ENCODE assay signal across 8 mouse cellular contexts in the genomic region with DNA sequence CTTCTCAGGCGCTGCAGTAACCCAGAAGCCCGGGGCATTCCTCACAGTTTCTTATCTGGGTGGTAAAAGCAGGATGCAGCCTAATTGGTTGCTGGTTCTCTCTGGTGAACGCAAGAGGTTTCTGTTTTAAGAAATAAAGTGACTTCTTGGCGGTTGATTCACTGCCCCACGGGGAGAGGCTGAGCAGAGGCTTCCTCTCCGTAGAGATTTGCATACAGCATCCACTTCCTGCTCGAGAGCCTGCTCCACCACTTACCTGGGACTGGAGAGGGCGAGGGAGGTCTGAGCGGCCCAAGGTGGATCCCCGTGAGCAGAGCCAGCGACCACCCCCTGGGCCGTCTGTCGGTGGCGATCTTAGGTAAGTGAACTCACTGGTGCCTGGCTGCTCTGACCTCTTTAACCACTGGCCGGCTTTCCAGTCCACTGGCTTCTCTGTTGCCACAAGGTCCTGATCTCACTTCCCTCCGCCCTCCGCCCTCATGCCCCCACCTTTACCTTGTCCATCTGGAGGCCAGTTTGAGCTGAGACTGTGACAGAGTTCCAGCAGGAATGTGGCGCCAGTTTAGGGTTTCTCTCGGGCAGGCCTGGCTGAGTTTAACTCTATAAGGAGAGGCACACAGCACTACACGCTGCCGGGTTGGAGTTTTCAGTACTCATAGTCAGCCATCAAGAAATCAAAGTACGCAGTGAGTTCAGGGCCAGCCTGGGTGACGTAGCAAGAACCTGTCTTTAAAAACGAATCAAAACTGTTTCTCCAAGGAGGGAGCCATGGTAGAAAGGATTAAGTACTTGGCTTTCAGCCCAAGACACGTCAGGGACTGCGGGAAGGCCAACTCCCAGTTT. TPM values are rescaled to one million over a fixed set of nuclear protein-coding genes. Genes with fewer than 3 reads are reported as not detected.
DNase-seq lines count a peak whose midpoint lies in the region; ATAC-seq and TF ChIP-seq lines count a peak whose summit lies in the region.

No protein-coding gene starts in this region.

- H3K4me2 ChIP-seq in midbrain, embryonic 11.5 days, result peak overlapping the region; percentile 33

- H3K36me3 ChIP-seq in E14TG2a.4 (ENCODE audit: insufficient read depth, low read length), result no peaks in the 10 kb centered on the region
- no peaks in the 10 kb centered on the region for H3K36me3 ChIP-seq in forebrain, embryonic 10.5 days (replicated peaks)
- H3K36me3 ChIP-seq in limb, embryonic 10.5 days, result no peaks in the 10 kb centered on the region
- H3K36me3 ChIP-seq in midbrain, embryonic 11.5 days (ENCODE audit: control insufficient read depth, insufficient read depth, low read length), result no peaks in the 10 kb centered on the region

- no peak for TF ChIP-seq CTCF in E14TG2a.4 (conservative IDR thresholded peaks at IDR 0.05; ENCODE audit: low read length)

- 10% methylated on average over 26 of the region's 26 CpGs for WGBS in forebrain, embryonic 10.5 days
- WGBS in limb, embryonic 10.5 days, result 5% methylated on average over 26 of the region's 26 CpGs
- 11% methylated on average over 26 of the region's 26 CpGs for WGBS in midbrain, embryonic 11.5 days

- peak overlapping the region; percentile 93 for H3K27ac ChIP-seq in brown adipose tissue, adult 24 weeks (replicated peaks; ENCODE audit: low read depth, low read length)
- H3K27ac ChIP-seq in forebrain, embryonic 10.5 days, result peak overlapping the region; percentile 80
- H3K27ac ChIP-seq in limb, embryonic 10.5 days, result peak overlapping the region; percentile 88
- H3K27ac ChIP-seq in midbrain, embryonic 11.5 days (ENCODE audit: low read depth, low read length), result no peak overlapping the region

- ATAC-seq in midbrain, embryonic 11.5 days (ENCODE audit: low FRiP score), result peak; percentile 48

- 0 out of 2 replicates have a peak, but pooled peaks cover 2% of the 10 kb centered on the region for H3K27me3 ChIP-seq in E14TG2a.4 (ENCODE audit: insufficient read depth, low read length)
- no peaks in the 10 kb centered on the region for H3K27me3 ChIP-seq in forebrain, embryonic 10.5 days (ENCODE audit: poor library complexity, severe bottlenecking)
- no peaks in the 10 kb centered on the region for H3K27me3 ChIP-seq in limb, embryonic 10.5 days (ENCODE audit: low read depth, poor library complexity, severe bottlenecking)
- no peaks in the 10 kb centered on the region for H3K27me3 ChIP-seq in midbrain, embryonic 11.5 days (ENCODE audit: control insufficient read depth, insufficient read depth, low read length)

- H3K4me1 ChIP-seq in E14TG2a.4 (replicated peaks; ENCODE audit: low read depth, low read length), result peaks cover 66% of the 10 kb centered on the region
- no peaks in the 10 kb centered on the region for H3K4me1 ChIP-seq in brown adipose tissue, adult 24 weeks (ENCODE audit: control insufficient read depth, insufficient read depth, insufficient read length, low read length)
- peaks cover 39% of the 10 kb centered on the region for H3K4me1 ChIP-seq in forebrain, embryonic 10.5 days
- H3K4me1 ChIP-seq in limb, embryonic 10.5 days, result peaks cover 49% of the 10 kb centered on the region
- H3K4me1 ChIP-seq in midbrain, embryonic 11.5 days (ENCODE audit: control insufficient read depth, insufficient read depth, low read length), result peaks cover 8% of the 10 kb centered on the region

- peaks cover 5% of the 10 kb centered on the region; the same call in 1 of the 2 replicates for H3K9me3 ChIP-seq in E14TG2a.4 (ENCODE audit: low read length)
- no peaks in the 10 kb centered on the region for H3K9me3 ChIP-seq in forebrain, embryonic 10.5 days
- H3K9me3 ChIP-seq in limb, embryonic 10.5 days (replicated peaks), result no peaks in the 10 kb centered on the region
- H3K9me3 ChIP-seq in midbrain, embryonic 11.5 days (ENCODE audit: control insufficient read depth, low read length), result no peaks in the 10 kb centered on the region

- intact Hi-C loops in heart, postnatal 25 days (cut with DNase I), result loop anchor here (5.0 kb wide), 3 partner anchors 41 to 76 kb away; no protein-coding TSS in a partner anchor

- peak overlapping the region; percentile 77 for H3K4me3 ChIP-seq in E14TG2a.4 (replicated peaks; ENCODE audit: low read length)
- H3K4me3 ChIP-seq in brown adipose tissue, adult 24 weeks (ENCODE audit: insufficient read depth, low read depth, low read length), result peak overlapping the region; percentile 72
- H3K4me3 ChIP-seq in forebrain, embryonic 10.5 days, result peak overlapping the region; percentile 34
- H3K4me3 ChIP-seq in limb, embryonic 10.5 days, result peak overlapping the region; percentile 42
- H3K4me3 ChIP-seq in midbrain, embryonic 11.5 days (ENCODE audit: low read depth, low read length), result no peak overlapping the region

- peak overlapping the region; percentile 34 for H3K9ac ChIP-seq in midbrain, embryonic 11.5 days (ENCODE audit: low read length)

- peak; percentile 53 for DNase-seq in forebrain, embryonic 10.5 days (ENCODE audit: extremely low spot score, low spot score)
- DNase-seq in heart, postnatal 25 days (ENCODE audit: low spot score), result peak; percentile 51
- peak; percentile 79 for DNase-seq in limb, embryonic 10.5 days (ENCODE audit: low spot score)
- DNase-seq in midbrain, embryonic 11.5 days (ENCODE audit: low spot score, missing footprints), result peak; percentile 92
- peak; percentile 23 to 49 for DNase-seq in spleen, postnatal 14 days (ENCODE audit: low spot score in 2 of 2)
- no peak for DNase-seq in layer of hippocampus, adult 9-11 months

RNA-seq across cellular contexts. Expression of gene Traf3ip2, which starts 0.5 kb away (rescaled TPM):
- polyA plus RNA-seq in brown adipose tissue, adult 24 weeks (2012; ENCODE audit: insufficient read depth, insufficient read length, missing spikeins), result 3.6 and 6.6 TPM in 2 replicates
- 10.3 and 11.7 TPM in 2 replicates for polyA plus RNA-seq in forebrain, embryonic 10.5 days (2016; fragmentation: Nextera tagmentation; extraction: Ambion mirVana)
- 1 to 10 TPM; 5.0 to 8.0 TPM for total RNA-seq in heart, postnatal 25 days (2021)
- polyA plus RNA-seq in limb, embryonic 10.5 days (2016; fragmentation: Nextera tagmentation; extraction: Ambion mirVana), result 7.2 and 8.7 TPM in 2 replicates
- 3.9 TPM in 2 replicates for polyA plus RNA-seq in midbrain, embryonic 11.5 days (2014; fragmentation: Nextera tagmentation; extraction: Ambion mirVana)
